8 mouse cellular contexts compared by ENCODE assay signal in the genomic region with DNA sequence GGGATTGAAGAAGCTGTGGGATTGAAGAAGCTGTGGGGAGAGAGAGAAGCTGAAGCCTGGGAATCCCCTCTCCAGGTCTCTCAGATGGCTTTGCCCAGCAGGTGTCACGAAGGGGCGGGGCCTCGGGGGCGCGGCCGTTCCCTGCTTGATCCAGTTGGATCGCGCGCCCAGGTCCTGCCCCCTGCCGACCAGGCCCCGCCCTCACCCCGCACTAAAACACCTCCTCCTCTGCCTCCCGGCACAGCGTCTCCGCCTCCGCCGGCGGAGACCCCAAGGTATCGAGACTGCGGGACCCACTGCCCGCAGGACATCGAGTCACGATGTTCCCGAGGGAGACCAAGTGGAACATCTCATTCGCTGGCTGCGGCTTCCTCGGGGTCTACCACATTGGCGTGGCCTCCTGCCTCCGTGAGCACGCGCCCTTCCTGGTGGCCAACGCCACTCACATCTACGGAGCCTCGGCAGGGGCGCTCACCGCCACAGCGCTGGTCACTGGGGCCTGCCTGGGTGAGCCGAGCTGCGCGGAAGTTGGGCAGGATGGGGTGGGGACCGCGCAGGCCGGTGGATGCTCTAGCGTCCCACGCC. TPM values are rescaled to one million over a fixed set of nuclear protein-coding genes. Genes with fewer than 3 reads are reported as not detected.
DNase-seq lines count a peak whose midpoint lies in the region; ATAC-seq and TF ChIP-seq lines count a peak whose summit lies in the region.

A gene (plus strand): TSS at position 232 of the 585 bp plus-strand sequence.

- WGBS in hindbrain, embryonic 15.5 days = under 1% methylated on average over 43 of the region's 45 CpGs

- TF ChIP-seq CTCF in left cerebral cortex, adult 2 months (IDR thresholded peaks at IDR 0.05) = peak; percentile 13

- no peaks in the 10 kb centered on the region for H3K9me3 ChIP-seq in hindbrain, embryonic 15.5 days

- H3K27me3 ChIP-seq in hindbrain, embryonic 15.5 days = peaks cover 10% of the 10 kb centered on the region

- peaks cover 30% of the 10 kb centered on the region for H3K36me3 ChIP-seq in hindbrain, embryonic 15.5 days

- H3K4me2 ChIP-seq in hindbrain, embryonic 15.5 days = peak within 1 kb of the TSS; percentile 89

- peak within 1 kb of the TSS; percentile 61 for H3K27ac ChIP-seq in hindbrain, embryonic 15.5 days (replicated peaks)
- H3K27ac ChIP-seq in left cerebral cortex, adult 2 months = peak within 1 kb of the TSS; percentile 76

- intact Hi-C loops in left cerebral cortex, adult 2 months (cut with DNase I) = no loop called here

- peak; percentile 80 for ATAC-seq in hindbrain, embryonic 15.5 days (ENCODE audit: low FRiP score, low read depth)
- ATAC-seq in megakaryocyte, adult 5-6 weeks (ENCODE audit: poor library complexity, severe bottlenecking) = peak; percentile 82

- H3K4me1 ChIP-seq in hindbrain, embryonic 15.5 days (replicated peaks) = peaks cover 21% of the 10 kb centered on the region

- H3K9ac ChIP-seq in hindbrain, embryonic 15.5 days = peak within 1 kb of the TSS; percentile 63

- H3K4me3 ChIP-seq in hindbrain, embryonic 15.5 days = peak within 1 kb of the TSS; percentile 68
- H3K4me3 ChIP-seq in left cerebral cortex, adult 2 months = peak within 1 kb of the TSS; percentile 88

- peak; percentile 87 for DNase-seq in WW6 (ENCODE audit: low read depth, low spot score)
- DNase-seq in cerebellum, postnatal 36 days = peak; percentile 87 to 93
- DNase-seq in gastrocnemius, adult 18-20 months (ENCODE audit: low spot score) = peak; percentile 96
- DNase-seq in left cerebral cortex, adult 2 months (ENCODE audit: extremely low spot score in 1 of 2, low spot score in 2 of 2) = peak; percentile 88 to 91
- DNase-seq in right cerebral cortex, adult 18-20 months = peak; percentile 93
- DNase-seq in urinary bladder, adult 2 months (ENCODE audit: low spot score) = peak; percentile 88

RNA-seq across cellular contexts. Expression of the gene that starts here (rescaled TPM):
- total RNA-seq in gastrocnemius, adult 18-20 months (2021) = 100 to 1,000 TPM; 288 to 309 TPM
- polyA plus RNA-seq in hindbrain, embryonic 15.5 days (2015; fragmentation: Nextera tagmentation; extraction: Ambion mirVana) = 19.7 and 19.8 TPM in 2 replicates
- total RNA-seq in left cerebral cortex, adult 2 months (2021) = 10 to 100 TPM; 26.0 to 31.7 TPM
- 31.2 and 34.5 TPM in 2 replicates for total RNA-seq in megakaryocyte, adult 5-6 weeks (2015)
- total RNA-seq in megakaryocyte, adult 5-6 weeks (2017) = 9.1 and 12.3 TPM in 2 replicates
- polyA plus RNA-seq in urinary bladder, adult 2 months (2012; rRNA removed) = 108 and 133 TPM in 2 replicates

Comparison
In these comparisons a context has a peak if more than half of its experiments do, and no peak if none do; other contexts are left out.
1. Peak in every context shown above with its lines: DNase-seq, ATAC-seq, H3K4me3 ChIP-seq and H3K27ac ChIP-seq.
2. RNA of the gene that starts here (total RNA-seq): 288 to 309 TPM in gastrocnemius, adult 18-20 months; 26.0 to 31.7 TPM in left cerebral cortex, adult 2 months and 9.1 to 34.5 TPM in megakaryocyte, adult 5-6 weeks; every median in the first group is over 4 times any median in the second.